Mouse (Mus musculus): ENCODE data around the gene Ahsa1. TPM values are rescaled to one million over a fixed set of nuclear protein-coding genes. Genes with fewer than 3 reads are reported as not detected.

Gene Ahsa1
- 47.8 and 50.4 TPM in 2 replicates for polyA plus RNA-seq (2012; rRNA removed)

- Histone ChIP-seq H3K27me3 (ENCODE audit: control insufficient read depth, insufficient read depth, low read length) (no peaks in the 10 kb centered on the region), H3K4me3 (ENCODE audit: control insufficient read depth, low read depth, low read length) (peak within 1 kb of the TSS; percentile 100), H3K36me3 (ENCODE audit: control insufficient read depth, insufficient read depth, low read length) (peaks cover 2% of the 10 kb centered on the region), H3K4me1 (ENCODE audit: control insufficient read depth, insufficient read depth, low read length) (peaks cover 5% of the 10 kb centered on the region), H3K27ac (ENCODE audit: control insufficient read depth, insufficient read depth, low read depth, low read length) (peak within 1 kb of the TSS; percentile 98)
- TF ChIP-seq POLR2A (IDR thresholded peaks at IDR 0.05; ENCODE audit: control insufficient read depth, low read depth, low read length) (peak; percentile 91), CTCF (IDR thresholded peaks at IDR 0.05; ENCODE audit: control insufficient read depth, insufficient read depth, insufficient replicate concordance, low read depth, low read length) (no peak)
Observed at GRCm38 (mm10) chr12:87266108-87266826, at the start of gene Ahsa1, which contains the start of gene Vipas39. TSS of gene Ahsa1 (plus strand) at chr12:87266479. TSS of gene Vipas39 (minus strand) at chr12:87266256.

- H3K4me3 ChIP-seq (ENCODE audit: control insufficient read depth, low read depth, low read length), result no peak overlapping the region
- no peaks in the 10 kb centered on the region for H3K27me3 ChIP-seq (ENCODE audit: control insufficient read depth, insufficient read depth, low read length)
- no peak overlapping the region for H3K27ac ChIP-seq (ENCODE audit: control insufficient read depth, insufficient read depth, low read depth, low read length)
- H3K4me1 ChIP-seq (ENCODE audit: control insufficient read depth, insufficient read depth, low read length), result no peaks in the 10 kb centered on the region
- no peaks in the 10 kb centered on the region for H3K36me3 ChIP-seq (ENCODE audit: control insufficient read depth, insufficient read depth, low read length)
- no peak for TF ChIP-seq CTCF (IDR thresholded peaks at IDR 0.05; ENCODE audit: control insufficient read depth, insufficient read depth, insufficient replicate concordance, low read depth, low read length)
- TF ChIP-seq POLR2A (IDR thresholded peaks at IDR 0.05; ENCODE audit: control insufficient read depth, low read depth, low read length), result no peak
Observed at GRCm38 (mm10) chr12:87217596-87217995, 48.7 kb upstream of the Ahsa1 start.

GRCm38 (mm10) chr12:87219362-87219761 is 46.9 kb upstream of the Ahsa1 start:
- H3K27me3 ChIP-seq (ENCODE audit: control insufficient read depth, insufficient read depth, low read length), result no peaks in the 10 kb centered on the region
- no peaks in the 10 kb centered on the region for H3K4me1 ChIP-seq (ENCODE audit: control insufficient read depth, insufficient read depth, low read length)
- no peak overlapping the region for H3K4me3 ChIP-seq (ENCODE audit: control insufficient read depth, low read depth, low read length)
- TF ChIP-seq CTCF (IDR thresholded peaks at IDR 0.05; ENCODE audit: control insufficient read depth, insufficient read depth, insufficient replicate concordance, low read depth, low read length), result no peak
- TF ChIP-seq POLR2A (IDR thresholded peaks at IDR 0.05; ENCODE audit: control insufficient read depth, low read depth, low read length), result no peak
- no peaks in the 10 kb centered on the region for H3K36me3 ChIP-seq (ENCODE audit: control insufficient read depth, insufficient read depth, low read length)
- no peak overlapping the region for H3K27ac ChIP-seq (ENCODE audit: control insufficient read depth, insufficient read depth, low read depth, low read length)

GRCm38 (mm10) chr12:87224950-87225349 is 41.3 kb upstream of the Ahsa1 start:
- no peaks in the 10 kb centered on the region for H3K27me3 ChIP-seq (ENCODE audit: control insufficient read depth, insufficient read depth, low read length)
- TF ChIP-seq CTCF (IDR thresholded peaks at IDR 0.05; ENCODE audit: control insufficient read depth, insufficient read depth, insufficient replicate concordance, low read depth, low read length) (no peak), POLR2A (IDR thresholded peaks at IDR 0.05; ENCODE audit: control insufficient read depth, low read depth, low read length) (no peak)
- H3K4me3 ChIP-seq (ENCODE audit: control insufficient read depth, low read depth, low read length), result no peak overlapping the region
- H3K4me1 ChIP-seq (ENCODE audit: control insufficient read depth, insufficient read depth, low read length), result no peaks in the 10 kb centered on the region
- H3K36me3 ChIP-seq (ENCODE audit: control insufficient read depth, insufficient read depth, low read length), result no peaks in the 10 kb centered on the region
- H3K27ac ChIP-seq (ENCODE audit: control insufficient read depth, insufficient read depth, low read depth, low read length), result no peak overlapping the region

- Histone ChIP-seq H3K36me3 (ENCODE audit: control insufficient read depth, insufficient read depth, low read length) (no peaks in the 10 kb centered on the region), H3K27ac (ENCODE audit: control insufficient read depth, insufficient read depth, low read depth, low read length) (no peak overlapping the region), H3K4me1 (ENCODE audit: control insufficient read depth, insufficient read depth, low read length) (no peaks in the 10 kb centered on the region), H3K4me3 (ENCODE audit: control insufficient read depth, low read depth, low read length) (no peak overlapping the region), H3K27me3 (ENCODE audit: control insufficient read depth, insufficient read depth, low read length) (no peaks in the 10 kb centered on the region)
- no peak for TF ChIP-seq CTCF (IDR thresholded peaks at IDR 0.05; ENCODE audit: control insufficient read depth, insufficient read depth, insufficient replicate concordance, low read depth, low read length)
- TF ChIP-seq POLR2A (IDR thresholded peaks at IDR 0.05; ENCODE audit: control insufficient read depth, low read depth, low read length), result no peak
Observed at GRCm38 (mm10) chr12:87226801-87227200, 39.5 kb upstream of the Ahsa1 start.

GRCm38 (mm10) chr12:87229633-87230032 is 36.6 kb upstream of the Ahsa1 start:
- Histone ChIP-seq H3K27ac (ENCODE audit: control insufficient read depth, insufficient read depth, low read depth, low read length) (no peak overlapping the region), H3K4me1 (ENCODE audit: control insufficient read depth, insufficient read depth, low read length) (no peaks in the 10 kb centered on the region), H3K36me3 (ENCODE audit: control insufficient read depth, insufficient read depth, low read length) (no peaks in the 10 kb centered on the region), H3K4me3 (ENCODE audit: control insufficient read depth, low read depth, low read length) (no peak overlapping the region), H3K27me3 (ENCODE audit: control insufficient read depth, insufficient read depth, low read length) (no peaks in the 10 kb centered on the region)
- TF ChIP-seq POLR2A (IDR thresholded peaks at IDR 0.05; ENCODE audit: control insufficient read depth, low read depth, low read length) (no peak), CTCF (IDR thresholded peaks at IDR 0.05; ENCODE audit: control insufficient read depth, insufficient read depth, insufficient replicate concordance, low read depth, low read length) (no peak)

GRCm38 (mm10) chr12:87230379-87230895 is 35.8 kb upstream of the Ahsa1 start:
- Histone ChIP-seq H3K27me3 (ENCODE audit: control insufficient read depth, insufficient read depth, low read length) (no peaks in the 10 kb centered on the region), H3K36me3 (ENCODE audit: control insufficient read depth, insufficient read depth, low read length) (no peaks in the 10 kb centered on the region), H3K27ac (ENCODE audit: control insufficient read depth, insufficient read depth, low read depth, low read length) (no peak overlapping the region), H3K4me3 (ENCODE audit: control insufficient read depth, low read depth, low read length) (no peak overlapping the region), H3K4me1 (ENCODE audit: control insufficient read depth, insufficient read depth, low read length) (no peaks in the 10 kb centered on the region)
- TF ChIP-seq POLR2A (IDR thresholded peaks at IDR 0.05; ENCODE audit: control insufficient read depth, low read depth, low read length), result no peak
- no peak for TF ChIP-seq CTCF (IDR thresholded peaks at IDR 0.05; ENCODE audit: control insufficient read depth, insufficient read depth, insufficient replicate concordance, low read depth, low read length)
